Mouse (Mus musculus) adrenal gland, adult 2 months (tissue): Measurements from ENCODE around the gene Mcub. TPM values are rescaled to one million over a fixed set of nuclear protein-coding genes. Genes with fewer than 3 reads are reported as not detected.

Source experiments
- DNase-seq: peaks from one replicate; pipeline ENCODE4 v3.0.0; 2021
- polyA plus RNA-seq: library from polyadenylated mRNA; depleted of rRNA; stranded (reverse); fragments of >200 nt; gene quantifications from 2 replicates; pipeline ENCODE4 v1.2.3, GENCODE M21; 2012; rRNA removed
- total RNA-seq, 2 experiments: library from RNA; stranded (reverse); gene quantifications; 2 replicates each; pipeline ENCODE4 v1.2.3; 2021

Mcub gene
- total and polyA plus RNA-seq, 3 experiments: 6.9 to 15.3 (median 7.9) TPM

GRCm38 (mm10) chr3:129893143-129893542, 76.9 kb downstream of the Mcub start:
- DNase-seq: no peak

GRCm38 (mm10) chr3:129892003-129892402, 78.0 kb downstream of the Mcub start:
- DNase-seq: no peak

DNA sequence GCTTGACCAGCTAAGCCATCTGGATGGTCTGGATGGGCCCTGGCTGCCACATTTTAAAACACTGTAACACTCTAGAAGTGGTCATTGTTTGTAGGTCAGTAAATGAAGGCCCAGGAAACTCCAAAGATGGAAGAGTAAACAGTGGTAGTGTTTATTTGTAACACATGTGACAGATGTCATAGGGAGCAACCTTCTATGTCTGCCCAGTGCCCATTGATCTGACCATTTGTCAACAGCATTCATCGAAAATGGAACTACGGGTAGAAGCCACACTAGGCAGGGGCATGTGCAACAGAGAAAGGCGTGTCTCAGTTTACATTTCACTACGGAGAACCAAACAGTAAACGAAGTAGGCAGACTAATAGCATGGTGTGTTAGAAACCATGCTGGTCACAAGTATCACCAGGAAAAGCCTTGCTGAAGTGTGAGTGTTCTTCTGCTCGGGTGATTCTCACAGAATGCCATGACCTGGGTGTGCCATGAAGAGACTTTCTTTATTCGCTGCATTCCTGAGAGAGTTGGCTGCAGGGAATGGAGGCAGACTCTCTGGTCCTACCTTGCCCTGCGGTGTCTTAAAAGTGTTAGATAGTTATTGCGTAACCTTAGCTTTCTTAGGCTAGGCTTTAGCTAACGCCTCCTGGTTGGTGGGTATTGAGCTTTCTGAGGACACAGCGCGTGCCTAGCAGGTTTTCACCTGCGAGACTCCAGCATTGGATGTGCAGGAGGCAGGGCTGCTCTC, 82.1 kb downstream of the Mcub start:
- DNase-seq: no peak

DNA sequence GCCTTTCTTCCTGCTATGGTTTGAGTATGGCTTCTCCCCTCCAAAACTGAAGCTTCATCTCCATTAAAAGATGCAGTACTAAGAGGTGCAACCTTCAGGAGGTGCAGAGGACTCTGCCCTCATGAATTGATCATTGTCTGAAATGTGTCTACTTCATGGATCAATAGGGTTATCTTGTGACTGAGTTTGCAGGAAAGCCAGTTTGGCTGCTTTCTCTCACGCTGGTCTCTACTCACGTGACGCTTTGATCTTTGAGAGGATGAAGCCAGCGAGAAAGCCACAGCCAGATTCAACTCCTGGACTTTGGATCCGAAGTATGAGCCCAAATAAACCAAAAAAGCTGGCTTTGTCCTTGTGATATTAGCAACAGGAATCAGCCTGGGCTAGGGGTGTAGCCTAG, 83.6 kb downstream of the Mcub start:
- no peak for DNase-seq

DNA sequence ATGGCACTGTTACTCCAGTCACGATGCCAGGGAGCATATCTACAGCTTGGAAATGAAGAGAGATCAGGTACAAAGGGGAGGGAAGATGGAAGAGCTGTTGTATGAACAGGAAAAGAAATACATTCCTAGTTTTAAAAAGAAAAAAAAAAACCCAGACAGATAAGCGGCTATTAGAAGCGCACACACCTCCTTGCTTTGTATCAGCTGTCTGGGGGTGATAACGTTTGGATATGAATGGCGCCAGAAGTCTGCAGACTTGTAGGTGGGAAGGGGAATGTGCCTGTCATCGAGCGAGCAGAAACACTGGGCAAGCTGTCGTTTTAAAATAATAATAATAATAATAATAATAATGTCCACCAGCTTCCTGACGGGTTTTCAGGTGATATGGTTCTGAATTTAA, 84.4 kb downstream of the Mcub start:
- no peak for DNase-seq

DNA sequence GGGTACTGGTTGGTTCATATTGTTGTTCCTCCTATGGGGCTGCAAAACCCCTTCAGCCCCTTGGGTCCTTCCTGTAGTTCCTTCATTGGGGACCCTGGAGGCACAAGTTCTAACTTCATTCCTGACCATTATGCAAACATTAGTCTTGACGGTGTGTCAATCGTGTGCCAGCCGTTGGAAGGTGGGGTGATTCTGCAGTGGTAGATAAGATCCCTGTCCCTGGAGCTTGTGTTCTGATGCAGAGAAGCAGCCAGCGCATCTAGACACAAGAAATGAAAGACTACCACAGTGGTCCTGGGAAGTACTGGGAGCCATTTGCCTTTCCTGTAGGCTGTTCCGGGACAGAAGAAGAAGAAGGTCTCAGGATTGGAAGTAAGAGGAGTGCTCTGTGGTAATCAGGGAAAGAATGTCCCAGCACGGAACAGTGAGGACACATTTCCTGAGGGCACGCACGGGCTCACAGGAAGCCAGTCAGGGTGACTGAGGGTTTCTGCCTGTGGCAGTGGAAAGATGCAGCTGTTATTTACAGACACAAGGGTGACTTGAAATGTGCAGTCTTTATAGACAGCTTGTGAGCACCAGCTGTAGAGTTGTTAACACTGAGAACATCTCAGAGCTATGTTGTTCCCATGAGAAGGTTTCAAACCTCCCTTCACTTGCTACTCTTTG, 88.9 kb downstream of the Mcub start:
- DNase-seq: no peak

DNA sequence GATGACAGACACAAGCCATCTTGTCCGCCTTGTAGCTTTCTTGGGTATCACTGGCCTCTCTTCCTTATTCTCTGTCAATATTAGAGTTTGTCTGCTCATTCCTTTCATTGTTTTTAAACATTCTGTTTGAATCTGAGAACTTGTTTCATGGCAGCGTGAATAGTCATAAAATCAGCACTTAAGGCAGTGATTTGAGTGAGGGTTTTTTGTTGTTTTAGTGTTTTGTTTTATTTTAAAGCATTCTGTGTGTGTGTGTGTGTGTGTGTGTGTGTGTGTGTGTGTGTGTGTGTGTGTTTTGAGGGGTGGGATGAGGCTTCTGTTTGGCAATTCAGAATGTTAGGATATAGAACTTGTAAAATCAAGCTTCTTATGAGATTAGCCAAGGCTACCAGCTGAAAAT, 90.1 kb downstream of the Mcub start:
- DNase-seq: no peak

GRCm38 (mm10) chr3:129879131-129879757, 90.8 kb downstream of the Mcub start:
- peak; percentile 76 for DNase-seq

- DNase-seq: peak; percentile 95
Measured at GRCm38 (mm10) chr3:129878405-129879021, 91.5 kb downstream of the Mcub start, which contains the start of gene Pla2g12a. TSS of gene Pla2g12a (plus strand) at chr3:129878606.

DNA sequence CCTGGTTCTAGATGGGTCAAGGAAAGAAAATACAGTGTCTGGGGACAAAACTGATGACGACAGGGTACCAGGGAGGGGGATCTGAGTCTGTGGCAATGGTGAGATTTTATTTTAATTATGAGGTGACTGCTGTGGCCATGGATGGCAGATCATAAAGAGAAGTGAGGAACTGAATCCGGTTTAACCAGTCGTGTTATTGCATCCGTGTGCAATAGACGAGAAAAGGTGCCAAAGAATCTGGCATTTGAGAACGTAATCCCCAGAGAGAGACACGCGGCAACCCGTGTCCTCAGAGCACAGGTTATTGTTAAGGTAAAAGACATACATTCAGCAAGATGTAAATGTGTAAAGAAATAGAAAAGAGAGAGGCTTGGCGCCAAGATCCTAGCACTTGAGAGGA, 92.7 kb downstream of the Mcub start:
- DNase-seq: no peak

Other genes with a start within 250 kb of the Mcub start
- 1 to 10 TPM in 1 of 2 experiments, under 1 TPM in 1; 0.66 to 1.1 TPM for gene Egf, start 214.9 kb downstream of the Mcub start, total RNA-seq
- gene Egf, start 214.9 kb downstream of the Mcub start, polyA plus RNA-seq: 0.54 and 1.7 TPM in 2 replicates
- gene Lrit3, start 166.2 kb downstream of the Mcub start, total RNA-seq: not detected
- gene Lrit3, start 166.2 kb downstream of the Mcub start, polyA plus RNA-seq: not detected in 2 replicates
- gene Rrh, start 147.6 kb downstream of the Mcub start, total RNA-seq: under 1 TPM in 1 of 2 experiments, not detected in 1; 0.09 TPM
- not detected in 2 replicates for gene Rrh, start 147.6 kb downstream of the Mcub start, polyA plus RNA-seq
- 10 to 100 TPM; 39.4 to 61.2 TPM for gene Gar1, start 138.8 kb downstream of the Mcub start, total RNA-seq
- 11.0 and 15.4 TPM in 2 replicates for gene Gar1, start 138.8 kb downstream of the Mcub start, polyA plus RNA-seq
- 1 to 10 TPM in 1 of 2 experiments, not detected in 1; 2.7 TPM for gene Cfi, start 134.3 kb downstream of the Mcub start, total RNA-seq
- gene Cfi, start 134.3 kb downstream of the Mcub start, polyA plus RNA-seq: 0.07 TPM in 1 of 2 replicates, not detected in the other
- 10 to 100 TPM; 46.3 to 51.7 TPM for gene Pla2g12a, start 91.6 kb downstream of the Mcub start, total RNA-seq
- gene Pla2g12a, start 91.6 kb downstream of the Mcub start, polyA plus RNA-seq: 106 and 226 TPM in 2 replicates
- gene Casp6, start 68.8 kb downstream of the Mcub start, total RNA-seq: 10 to 100 TPM; 42.3 to 42.4 TPM
- gene Casp6, start 68.8 kb downstream of the Mcub start, polyA plus RNA-seq: 29.5 and 33.8 TPM in 2 replicates
- 10 to 100 TPM; 50.5 to 74.0 TPM for gene Sec24b, start 91.3 kb upstream of the Mcub start, total RNA-seq
- 76.3 and 82.5 TPM in 2 replicates for gene Sec24b, start 91.3 kb upstream of the Mcub start, polyA plus RNA-seq
- 1 to 10 TPM; 3.5 to 4.5 TPM for gene Col25a1, start 161.3 kb upstream of the Mcub start, total RNA-seq
- gene Col25a1, start 161.3 kb upstream of the Mcub start, polyA plus RNA-seq: 0.18 and 0.43 TPM in 2 replicates